Mouse (Mus musculus): ENCODE results near the gene Pgp.

GRCm38 (mm10) chr17:24514270-24515257 lies 44.4 kb downstream of the Pgp start:
- no peak for TF ChIP-seq EP300 (IDR thresholded peaks at IDR 0.05; ENCODE audit: low read depth)
- no peak for TF ChIP-seq CTCF (IDR thresholded peaks at IDR 0.05; ENCODE audit: low read depth)

Data from liver, postnatal 0 days (tissue).